Mouse (Mus musculus) CH12.LX (cell line): ENCODE measurements around the gene Pilrb1. TPM values are rescaled to one million over a fixed set of nuclear protein-coding genes. Genes with fewer than 3 reads are reported as not detected.

ENCODE experiments used
- DNase-seq: peaks from one replicate; pipeline ENCODE4 v3.0.0-alpha.2; 2013; ENCODE audit errors: extremely low read depth
- H3K27ac ChIP-seq: 2 replicates; pipeline ENCODE4 v1.5.1; 2012; ENCODE audit warnings: low read depth, mild to moderate bottlenecking, control low read depth, moderate library complexity; ENCODE audit not compliant: insufficient read depth
- H3K27me3 ChIP-seq: replicated peaks from 2 replicates; pipeline ENCODE3; 2012; ENCODE audit warnings: inconsistent platforms
- H3K36me3 ChIP-seq, 2 experiments: replicated peaks in 1 of 2; 2 replicates each; pipeline versions ENCODE3 to v1.6.1; 2012; ENCODE audit warnings: inconsistent platforms in 1 of 2, low read length in 1 of 2, mild to moderate bottlenecking in 1 of 2, mixed read lengths in 1 of 2, moderate library complexity in 1 of 2; ENCODE audit not compliant: control insufficient read depth in 1 of 2, insufficient read depth in 1 of 2
- H3K4me1 ChIP-seq, 2 experiments: 2 replicates each; pipeline ENCODE4 v1.6.1; 2012; ENCODE audit warnings: inconsistent platforms in 1 of 2, moderate library complexity in 1 of 2; ENCODE audit not compliant: insufficient read depth in 2 of 2, control insufficient read depth in 1 of 2
- H3K4me2 ChIP-seq: 2 replicates; pipeline ENCODE4 v1.6.1; 2012; ENCODE audit warnings: low read depth, mild to moderate bottlenecking, control low read depth; ENCODE audit not compliant: poor library complexity, insufficient read depth, severe bottlenecking
- H3K4me3 ChIP-seq, 3 experiments: fragments of 150-350 bp in 1 of 3; sonication (generic) in 1 of 3; replicated peaks in 1 of 3; 2 replicates each; pipeline versions ENCODE3 to v1.5.1; 2011 to 2012; ENCODE audit warnings: low read depth in 2 of 3, low read length in 2 of 3, mild to moderate bottlenecking in 2 of 3, moderate library complexity in 2 of 3, control low read depth in 1 of 3, improper control_type of control experiment in 1 of 3, inconsistent platforms in 1 of 3, mixed read lengths in 1 of 3; ENCODE audit not compliant: poor library complexity in 1 of 3
- H3K79me2 ChIP-seq: replicated peaks from 2 replicates; pipeline ENCODE4 v1.6.1; 2012; ENCODE audit warnings: mild to moderate bottlenecking, moderate library complexity; ENCODE audit not compliant: control insufficient read depth, poor library complexity, insufficient read depth, severe bottlenecking; ENCODE audit errors: extremely low read depth
- H3K9ac ChIP-seq: 2 replicates; pipeline ENCODE4 v1.6.1; 2012; ENCODE audit warnings: low read depth, mild to moderate bottlenecking, control low read depth, moderate library complexity; ENCODE audit not compliant: insufficient read depth
- H3K9me3 ChIP-seq: replicated peaks from 2 replicates; pipeline ENCODE3; 2012; ENCODE audit warnings: low read length, inconsistent platforms, mixed read lengths
- CHD1 ChIP-seq: IDR thresholded peaks from 2 replicates; pipeline ENCODE4 v1.6.1; 2012; ENCODE audit warnings: low read depth, low read length, improper control_type of control experiment, inconsistent platforms
- CTCF ChIP-seq, 2 experiments: IDR thresholded peaks in 1 of 2; conservative IDR thresholded peaks in 1 of 2; 2 replicates each; pipeline ENCODE4 v1.5.1; 2011 to 2012; ENCODE audit warnings: low read depth in 2 of 2, low read length in 2 of 2, improper control_type of control experiment in 1 of 2, inconsistent platforms in 1 of 2, mild to moderate bottlenecking in 1 of 2, moderate library complexity in 1 of 2
- E2F4 ChIP-seq: IDR thresholded peaks from 2 replicates; pipeline ENCODE4 v1.6.1; 2011; ENCODE audit warnings: low read depth, low read length, improper control_type of control experiment; ENCODE audit not compliant: insufficient replicate concordance
- ETS1 ChIP-seq: conservative IDR thresholded peaks from 2 replicates; pipeline ENCODE4 v1.6.1; 2012; ENCODE audit warnings: low read depth, mild to moderate bottlenecking, inconsistent platforms, low read length, improper control_type of control experiment, moderate library complexity
- IRF4 ChIP-seq: IDR thresholded peaks from 2 replicates; pipeline ENCODE4 v1.6.1; 2014; ENCODE audit warnings: low read depth, mild to moderate bottlenecking, inconsistent platforms, low read length, improper control_type of control experiment
- JUN ChIP-seq: IDR thresholded peaks from 2 replicates; pipeline ENCODE4 v1.6.1; 2011; ENCODE audit warnings: low read depth, mild to moderate bottlenecking, low read length, improper control_type of control experiment, moderate library complexity; ENCODE audit not compliant: insufficient read depth
- JUND ChIP-seq: conservative IDR thresholded peaks from 2 replicates; pipeline ENCODE4 v1.6.1; 2011; ENCODE audit warnings: low read depth, low read length, improper control_type of control experiment
- MAFK ChIP-seq: IDR thresholded peaks from 2 replicates; pipeline ENCODE4 v1.6.1; 2011; ENCODE audit warnings: low read length, improper control_type of control experiment; ENCODE audit not compliant: insufficient replicate concordance
- MAX ChIP-seq: IDR thresholded peaks from 2 replicates; pipeline ENCODE4 v1.6.1; 2011; ENCODE audit warnings: low read length, improper control_type of control experiment
- MEF2A ChIP-seq: IDR thresholded peaks from 2 replicates; pipeline ENCODE4 v1.6.1; 2014; ENCODE audit warnings: low read depth, mild to moderate bottlenecking, inconsistent platforms, low read length, improper control_type of control experiment, borderline replicate concordance
- MXI1 ChIP-seq: IDR thresholded peaks from 2 replicates; pipeline ENCODE4 v1.6.1; 2011; ENCODE audit warnings: mild to moderate bottlenecking, low read depth, low read length, improper control_type of control experiment
- MYC ChIP-seq: IDR thresholded peaks from 2 replicates; pipeline ENCODE4 v1.6.1; 2011; ENCODE audit warnings: low read depth, mild to moderate bottlenecking, improper control_type of control experiment, low read length
- NELFE ChIP-seq: IDR thresholded peaks from 2 replicates; pipeline ENCODE4 v1.6.1; 2011; ENCODE audit warnings: low read depth, low read length, improper control_type of control experiment
- NRF1 ChIP-seq: IDR thresholded peaks from 2 replicates; pipeline ENCODE4 v1.6.1; 2014; ENCODE audit warnings: low read depth, mild to moderate bottlenecking, inconsistent platforms, low read length, improper control_type of control experiment, moderate library complexity
- POLR2A ChIP-seq: IDR thresholded peaks from 2 replicates; pipeline ENCODE4 v1.6.1; 2011; ENCODE audit warnings: low read depth, mild to moderate bottlenecking, improper control_type of control experiment, low read length
- POLR2AphosphoS2 ChIP-seq: IDR thresholded peaks from 2 replicates; pipeline ENCODE4 v1.6.1; 2011; ENCODE audit warnings: low read depth, low read length, improper control_type of control experiment
- RAD21 ChIP-seq: IDR thresholded peaks from 2 replicates; pipeline ENCODE4 v1.6.1; 2011; ENCODE audit warnings: low read depth, mild to moderate bottlenecking, low read length, improper control_type of control experiment, moderate library complexity
- RCOR1 ChIP-seq: conservative IDR thresholded peaks from 2 replicates; pipeline ENCODE4 v1.6.1; 2012; ENCODE audit warnings: low read depth, mild to moderate bottlenecking, inconsistent platforms, low read length, improper control_type of control experiment
- SIN3A ChIP-seq: IDR thresholded peaks from 2 replicates; pipeline ENCODE4 v1.6.1; 2012; ENCODE audit warnings: low read length, improper control_type of control experiment, inconsistent platforms
- SMC3 ChIP-seq: IDR thresholded peaks from 2 replicates; pipeline ENCODE4 v1.6.1; 2011; ENCODE audit warnings: low read depth, low read length, improper control_type of control experiment
- TBP ChIP-seq: conservative IDR thresholded peaks from 2 replicates; pipeline ENCODE4 v1.6.1; 2011; ENCODE audit warnings: low read depth, low read length, improper control_type of control experiment
- UBTF ChIP-seq: IDR thresholded peaks from 2 replicates; pipeline ENCODE4 v1.6.1; 2012; ENCODE audit warnings: low read depth, mild to moderate bottlenecking, inconsistent platforms, low read length, improper control_type of control experiment, moderate library complexity
- USF1 ChIP-seq: IDR thresholded peaks from 2 replicates; pipeline ENCODE4 v1.6.1; 2014; ENCODE audit warnings: low read depth, mild to moderate bottlenecking, inconsistent platforms, low read length, improper control_type of control experiment
- USF2 ChIP-seq: conservative IDR thresholded peaks from 2 replicates; pipeline ENCODE4 v1.6.1; 2011; ENCODE audit warnings: low read depth, low read length, improper control_type of control experiment
- ZMIZ1 ChIP-seq: IDR thresholded peaks from 2 replicates; pipeline ENCODE4 v1.6.1; 2012; ENCODE audit warnings: low read depth, mild to moderate bottlenecking, inconsistent platforms, low read length, improper control_type of control experiment
- dilution Hi-C: fragments of 300-500 bp; cut with MboI; formaldehyde crosslinking; loops from 2 replicates; pipeline ENCODE4 v1.14.3; 2020; ENCODE audit warnings: low sequenced_read_pairs; ENCODE audit not compliant: extremely low pct_unique_long_range_greater_than_20kb, extremely low pct_ligation_motif_present
- in situ Hi-C: fragments of 300-500 bp; cut with MboI; formaldehyde crosslinking; loops from 3 replicates; pipeline ENCODE4 v1.14.3; 2019; ENCODE audit warnings: low sequenced_read_pairs, low pct_ligation_motif_present, low pct_unique_long_range_greater_than_20kb, mixed read lengths
- polyA plus RNA-seq: library from polyadenylated mRNA; unstranded; fragments of >175 nt; gene quantifications from 2 replicates; pipeline ENCODE4 v1.2.1, GENCODE M21; 2012; ENCODE audit warnings: low read depth; ENCODE audit not compliant: insufficient read length
- total RNA-seq, 2 experiments: library from RNA; depleted of rRNA; stranded (reverse); fragments of 300-350 nt in 1 of 2; fragments of >200 nt in 1 of 2; gene quantifications; 2 replicates each; pipeline ENCODE4 v1.2.3; 2012 to 2014

Pilrb1 gene
- total and polyA plus RNA-seq, 3 experiments, result not detected

GRCm38 (mm10) chr5:137808316-137808715 lies 49.6 kb downstream of the Pilrb1 start:
- TF ChIP-seq MYC (no peak), SIN3A (no peak), UBTF (no peak), POLR2AphosphoS2 (no peak), RCOR1 (no peak), NELFE (no peak), CTCF (conservative IDR thresholded peaks at IDR 0.05 in 1 of 2, IDR thresholded peaks at IDR 0.05 in 1 of 2; ENCODE audit: low read depth in 2 of 2, low read length in 2 of 2) (peak in 1 of 2 experiments; percentile 55; a peak in 2 of 4 replicates), MEF2A (no peak), E2F4 (no peak), SMC3 (peak; percentile 61), TBP (no peak), JUND (no peak), JUN (no peak), MAFK (no peak), USF2 (no peak), IRF4 (no peak), USF1 (no peak), ETS1 (no peak), ZMIZ1 (no peak), MAX (no peak), NRF1 (no peak), CHD1 (no peak), RAD21 (peak; percentile 56), POLR2A (no peak), MXI1 (no peak)
- no peaks in the 10 kb centered on the region for H3K9me3 ChIP-seq
- H3K9ac ChIP-seq, result no peak overlapping the region
- H3K4me1 ChIP-seq, result no peaks in the 10 kb centered on the region
- no peak overlapping the region for H3K27ac ChIP-seq
- dilution Hi-C loops (no loop called here), in situ Hi-C loops (no loop called here)
- H3K36me3 ChIP-seq, result no peaks in the 10 kb centered on the region
- H3K27me3 ChIP-seq, result no peaks in the 10 kb centered on the region
- no peak overlapping the region for H3K4me2 ChIP-seq
- no peak overlapping the region for H3K4me3 ChIP-seq
- no peak for DNase-seq
- no peaks in the 10 kb centered on the region for H3K79me2 ChIP-seq

GRCm38 (mm10) chr5:137806158-137806557 lies 51.7 kb downstream of the Pilrb1 start:
- no peak for DNase-seq
- no peak overlapping the region for H3K4me2 ChIP-seq
- no peaks in the 10 kb centered on the region for H3K9me3 ChIP-seq
- TF ChIP-seq SMC3, result no peak
- no peak for TF ChIP-seq RAD21
- TF ChIP-seq NRF1, result no peak
- TF ChIP-seq, all 38 proteins: peak for 0
- Histone ChIP-seq H3K27me3 (no peaks in the 10 kb centered on the region), H3K4me1 (no peaks in the 10 kb centered on the region), H3K36me3 (no peaks in the 10 kb centered on the region), H3K9ac (no peak overlapping the region), H3K79me2 (no peaks in the 10 kb centered on the region), H3K27ac (no peak overlapping the region), H3K4me3 (no peak overlapping the region)
- dilution Hi-C loops (no loop called here), in situ Hi-C loops (no loop called here)

Other genes with a start within 250 kb of the Pilrb1 start
Only the 20 nearest of the 21 such genes appear.
- gene Fbxo24, start 229.1 kb downstream of the Pilrb1 start, total RNA-seq (2012; rRNA removed), result 0.13 TPM in 2 replicates
- gene Fbxo24, start 229.1 kb downstream of the Pilrb1 start, total RNA-seq (2014; rRNA removed), result not detected in 2 replicates
- 0.24 and 0.26 TPM in 2 replicates for gene Fbxo24, start 229.1 kb downstream of the Pilrb1 start, polyA plus RNA-seq
- gene Lrch4, start 229.0 kb downstream of the Pilrb1 start, total RNA-seq (2012; rRNA removed), result 20.0 and 25.6 TPM in 2 replicates
- 9.0 and 9.9 TPM in 2 replicates for gene Lrch4, start 229.0 kb downstream of the Pilrb1 start, total RNA-seq (2014; rRNA removed)
- 47.9 and 62.1 TPM in 2 replicates for gene Lrch4, start 229.0 kb downstream of the Pilrb1 start, polyA plus RNA-seq
- 1.1 and 1.5 TPM in 2 replicates for gene Gm20605, start 228.9 kb downstream of the Pilrb1 start, total RNA-seq (2012; rRNA removed)
- gene Gm20605, start 228.9 kb downstream of the Pilrb1 start, total RNA-seq (2014; rRNA removed), result 0.50 and 1.1 TPM in 2 replicates
- gene Gm20605, start 228.9 kb downstream of the Pilrb1 start, polyA plus RNA-seq, result 7.4 and 9.0 TPM in 2 replicates
- gene Sap25, start 216.8 kb downstream of the Pilrb1 start, total RNA-seq (2012; rRNA removed), result 2.2 and 2.4 TPM in 2 replicates
- gene Sap25, start 216.8 kb downstream of the Pilrb1 start, total RNA-seq (2014; rRNA removed), result 0.72 and 2.1 TPM in 2 replicates
- gene Sap25, start 216.8 kb downstream of the Pilrb1 start, polyA plus RNA-seq, result 12.1 and 16.6 TPM in 2 replicates
- gene Irs3, start 212.4 kb downstream of the Pilrb1 start, total RNA-seq (2012; rRNA removed), result not detected in 2 replicates
- gene Irs3, start 212.4 kb downstream of the Pilrb1 start, total RNA-seq (2014; rRNA removed), result not detected in 2 replicates
- not detected in 2 replicates for gene Irs3, start 212.4 kb downstream of the Pilrb1 start, polyA plus RNA-seq
- 8.7 and 10.0 TPM in 2 replicates for gene Agfg2, start 173.4 kb downstream of the Pilrb1 start, total RNA-seq (2012; rRNA removed)
- gene Agfg2, start 173.4 kb downstream of the Pilrb1 start, total RNA-seq (2014; rRNA removed), result 11.5 and 13.4 TPM in 2 replicates
- 16.7 and 16.8 TPM in 2 replicates for gene Agfg2, start 173.4 kb downstream of the Pilrb1 start, polyA plus RNA-seq
- gene Nyap1, start 116.5 kb downstream of the Pilrb1 start, total RNA-seq (2012; rRNA removed), result 0.67 and 1.4 TPM in 2 replicates
- 0.28 and 0.34 TPM in 2 replicates for gene Nyap1, start 116.5 kb downstream of the Pilrb1 start, total RNA-seq (2014; rRNA removed)
- gene Nyap1, start 116.5 kb downstream of the Pilrb1 start, polyA plus RNA-seq, result 0.35 and 0.43 TPM in 2 replicates
- gene Tsc22d4, start 112.4 kb downstream of the Pilrb1 start, total RNA-seq (2012; rRNA removed), result 32.0 and 39.9 TPM in 2 replicates
- gene Tsc22d4, start 112.4 kb downstream of the Pilrb1 start, total RNA-seq (2014; rRNA removed), result 26.4 and 28.2 TPM in 2 replicates
- 91.2 and 103 TPM in 2 replicates for gene Tsc22d4, start 112.4 kb downstream of the Pilrb1 start, polyA plus RNA-seq
- 31.6 and 34.6 TPM in 2 replicates for gene Ppp1r35, start 79.3 kb downstream of the Pilrb1 start, total RNA-seq (2012; rRNA removed)
- 11.8 and 17.3 TPM in 2 replicates for gene Ppp1r35, start 79.3 kb downstream of the Pilrb1 start, total RNA-seq (2014; rRNA removed)
- gene Ppp1r35, start 79.3 kb downstream of the Pilrb1 start, polyA plus RNA-seq, result 23.3 and 24.1 TPM in 2 replicates
- gene Mepce, start 70.5 kb downstream of the Pilrb1 start, total RNA-seq (2012; rRNA removed), result 32.7 and 38.5 TPM in 2 replicates
- gene Mepce, start 70.5 kb downstream of the Pilrb1 start, total RNA-seq (2014; rRNA removed), result 31.1 and 37.3 TPM in 2 replicates
- gene Mepce, start 70.5 kb downstream of the Pilrb1 start, polyA plus RNA-seq, result 42.4 and 43.7 TPM in 2 replicates
- 1.3 and 1.9 TPM in 2 replicates for gene Zcwpw1, start 70.3 kb downstream of the Pilrb1 start, total RNA-seq (2012; rRNA removed)
- gene Zcwpw1, start 70.3 kb downstream of the Pilrb1 start, total RNA-seq (2014; rRNA removed), result 2.3 and 3.0 TPM in 2 replicates
- 1.5 and 2.8 TPM in 2 replicates for gene Zcwpw1, start 70.3 kb downstream of the Pilrb1 start, polyA plus RNA-seq
- 0.08 and 0.13 TPM in 2 replicates for gene Pilra, start 21.8 kb downstream of the Pilrb1 start, total RNA-seq (2012; rRNA removed)
- gene Pilra, start 21.8 kb downstream of the Pilrb1 start, total RNA-seq (2014; rRNA removed), result not detected in 2 replicates
- 0.42 and 0.66 TPM in 2 replicates for gene Pilra, start 21.8 kb downstream of the Pilrb1 start, polyA plus RNA-seq
- gene Pilrb2, start 13.7 kb upstream of the Pilrb1 start, total RNA-seq (2012; rRNA removed), result not detected in 2 replicates
- gene Pilrb2, start 13.7 kb upstream of the Pilrb1 start, total RNA-seq (2014; rRNA removed), result not detected in 2 replicates
- gene Pilrb2, start 13.7 kb upstream of the Pilrb1 start, polyA plus RNA-seq, result not detected in 2 replicates
- gene Cyp3a13, start 63.5 kb upstream of the Pilrb1 start, total RNA-seq (2012; rRNA removed), result not detected in 2 replicates
- gene Cyp3a13, start 63.5 kb upstream of the Pilrb1 start, total RNA-seq (2014; rRNA removed), result not detected in 2 replicates
- gene Cyp3a13, start 63.5 kb upstream of the Pilrb1 start, polyA plus RNA-seq, result 0.16 TPM in 1 of 2 replicates, not detected in the other
- gene Gjc3, start 105.0 kb upstream of the Pilrb1 start, total RNA-seq (2012; rRNA removed), result not detected in 2 replicates
- gene Gjc3, start 105.0 kb upstream of the Pilrb1 start, total RNA-seq (2014; rRNA removed), result not detected in 2 replicates
- gene Gjc3, start 105.0 kb upstream of the Pilrb1 start, polyA plus RNA-seq, result not detected in 2 replicates
- gene Azgp1, start 123.4 kb upstream of the Pilrb1 start, total RNA-seq (2012; rRNA removed), result not detected in 2 replicates
- not detected in 2 replicates for gene Azgp1, start 123.4 kb upstream of the Pilrb1 start, total RNA-seq (2014; rRNA removed)
- not detected in 2 replicates for gene Azgp1, start 123.4 kb upstream of the Pilrb1 start, polyA plus RNA-seq
- not detected in 2 replicates for gene Smok3a, start 163.2 kb upstream of the Pilrb1 start, total RNA-seq (2012; rRNA removed)
- gene Smok3a, start 163.2 kb upstream of the Pilrb1 start, total RNA-seq (2014; rRNA removed), result not detected in 2 replicates
- not detected in 2 replicates for gene Smok3a, start 163.2 kb upstream of the Pilrb1 start, polyA plus RNA-seq
- gene Smok3b, start 163.3 kb upstream of the Pilrb1 start, total RNA-seq (2012; rRNA removed), result not detected in 2 replicates
- gene Smok3b, start 163.3 kb upstream of the Pilrb1 start, total RNA-seq (2014; rRNA removed), result not detected in 2 replicates
- gene Smok3b, start 163.3 kb upstream of the Pilrb1 start, polyA plus RNA-seq, result not detected in 2 replicates
- not detected in 2 replicates for gene Smok3c, start 195.1 kb upstream of the Pilrb1 start, total RNA-seq (2012; rRNA removed)
- gene Smok3c, start 195.1 kb upstream of the Pilrb1 start, total RNA-seq (2014; rRNA removed), result not detected in 2 replicates
- not detected in 2 replicates for gene Smok3c, start 195.1 kb upstream of the Pilrb1 start, polyA plus RNA-seq
- 9.5 and 10.5 TPM in 2 replicates for gene Zkscan1, start 227.0 kb upstream of the Pilrb1 start, total RNA-seq (2012; rRNA removed)
- gene Zkscan1, start 227.0 kb upstream of the Pilrb1 start, total RNA-seq (2014; rRNA removed), result 10.7 and 12.0 TPM in 2 replicates
- 8.9 and 9.2 TPM in 2 replicates for gene Zkscan1, start 227.0 kb upstream of the Pilrb1 start, polyA plus RNA-seq